Mouse (Mus musculus): ENCODE results near the gene Gm42791. TPM values are rescaled to one million over a fixed set of nuclear protein-coding genes. Genes with fewer than 3 reads are reported as not detected.

Gene Gm42791
- polyA plus RNA-seq (2012; rRNA removed) = not detected in 2 replicates

DNA sequence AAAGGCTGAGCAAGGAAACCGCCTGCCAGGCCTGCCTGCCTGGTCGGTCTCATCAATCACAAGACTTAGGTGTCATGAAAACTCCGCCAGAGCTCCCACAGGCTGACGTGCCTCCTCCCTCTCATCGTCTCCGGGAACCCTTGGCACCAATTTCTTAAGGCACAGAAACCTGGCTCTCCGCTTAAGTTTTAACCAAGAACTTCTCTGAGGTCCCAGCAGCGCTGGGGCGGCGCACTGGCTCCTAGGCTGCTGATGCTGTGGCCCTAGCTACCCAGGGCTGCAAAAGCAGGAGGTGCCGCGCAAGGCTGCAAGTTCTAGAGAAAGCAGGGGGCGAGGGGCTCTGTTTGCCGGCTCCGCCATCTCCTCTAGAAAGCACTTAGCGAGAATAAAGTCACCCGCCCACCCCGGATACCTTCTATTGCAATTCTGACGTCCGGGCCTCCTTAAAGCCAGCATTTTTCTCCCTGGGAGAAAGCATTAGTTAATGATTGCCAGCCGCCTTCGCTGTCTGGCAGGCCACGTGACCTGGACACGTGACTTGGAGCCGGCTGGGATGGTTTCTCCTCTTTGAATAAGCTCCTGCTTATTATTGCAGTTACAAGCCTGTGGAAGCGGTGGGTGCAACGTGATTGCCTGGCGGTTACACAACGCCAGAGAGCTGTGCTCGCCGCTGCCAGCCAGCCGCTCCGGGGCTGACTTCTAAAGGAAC is at the start of gene Gm42791:
Gm42791 (minus strand) TSS at position 442 of the 709 bp plus-strand sequence.
- TF ChIP-seq POLR2A (IDR thresholded peaks at IDR 0.05; ENCODE audit: borderline replicate concordance, extremely low read depth, low read depth, low read length) (peak; percentile 54; the same call in 1 of the 2 replicates), CTCF (IDR thresholded peaks at IDR 0.05; ENCODE audit: insufficient read depth, low read length) (no peak)
- DNase-seq = peak; percentile 94
- H3K4me3 ChIP-seq (replicated peaks; ENCODE audit: extremely low read depth, low read depth, low read length) = peak within 1 kb of the TSS; percentile 54
- H3K4me1 ChIP-seq (ENCODE audit: control insufficient read depth, insufficient read depth, low read length) = peaks cover 2% of the 10 kb centered on the region; the same call in 1 of the 2 replicates
- WGBS = 2% methylated on average over 33 of the region's 33 CpGs

DNA sequence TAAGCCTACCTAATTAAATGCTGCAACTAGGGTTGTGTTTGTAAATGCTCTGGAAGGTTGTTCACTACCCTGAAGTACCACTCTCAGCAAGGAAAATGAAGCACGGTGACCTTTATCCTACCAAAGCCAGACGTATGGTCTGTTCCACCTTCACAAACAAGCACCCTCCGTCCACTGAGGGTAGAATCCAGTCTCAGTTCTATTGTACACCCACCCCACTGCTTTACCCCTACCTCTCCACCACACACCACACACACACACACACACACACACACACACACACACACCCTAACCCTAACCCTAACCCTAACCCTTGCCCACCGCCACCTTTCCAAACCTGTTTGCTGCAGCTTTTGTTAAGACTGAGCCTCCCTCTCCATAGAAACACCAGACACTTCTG is 49.1 kb upstream of the Gm42791 start:
- TF ChIP-seq POLR2A (IDR thresholded peaks at IDR 0.05; ENCODE audit: borderline replicate concordance, extremely low read depth, low read depth, low read length) (no peak), CTCF (IDR thresholded peaks at IDR 0.05; ENCODE audit: insufficient read depth, low read length) (no peak)
- H3K4me1 ChIP-seq (ENCODE audit: control insufficient read depth, insufficient read depth, low read length) = no peaks in the 10 kb centered on the region; the same call in none of the 2 replicates
- no peak overlapping the region for H3K4me3 ChIP-seq (replicated peaks; ENCODE audit: extremely low read depth, low read depth, low read length)
- DNase-seq = no peak
- 82% methylated on average over 4 of the region's 4 CpGs for WGBS

DNA sequence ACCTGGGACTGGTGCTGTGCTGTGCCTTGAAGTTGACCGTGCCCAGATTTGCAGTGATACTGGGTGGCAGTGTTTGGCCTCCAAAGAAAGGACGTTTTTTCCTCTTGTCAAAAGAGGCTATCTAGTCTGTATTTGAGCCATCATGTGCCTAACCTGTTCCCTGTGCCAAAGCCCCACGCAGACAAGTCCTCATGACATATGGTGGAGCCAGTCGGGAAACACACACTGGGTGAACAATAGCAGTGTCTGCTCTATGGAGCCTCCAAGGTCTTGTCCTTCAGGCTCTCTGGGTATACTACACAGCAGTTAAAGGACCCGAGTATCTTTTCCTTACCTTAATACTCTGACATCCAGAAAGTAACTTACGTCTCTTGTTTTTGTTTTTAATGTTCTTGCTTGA is 48.3 kb upstream of the Gm42791 start:
- no peak for TF ChIP-seq CTCF (IDR thresholded peaks at IDR 0.05; ENCODE audit: insufficient read depth, low read length)
- DNase-seq = no peak
- no peaks in the 10 kb centered on the region; the same call in none of the 2 replicates for H3K4me1 ChIP-seq (ENCODE audit: control insufficient read depth, insufficient read depth, low read length)
- H3K4me3 ChIP-seq (replicated peaks; ENCODE audit: extremely low read depth, low read depth, low read length) = no peak overlapping the region
- 85% methylated on average over 6 of the region's 6 CpGs for WGBS

DNA sequence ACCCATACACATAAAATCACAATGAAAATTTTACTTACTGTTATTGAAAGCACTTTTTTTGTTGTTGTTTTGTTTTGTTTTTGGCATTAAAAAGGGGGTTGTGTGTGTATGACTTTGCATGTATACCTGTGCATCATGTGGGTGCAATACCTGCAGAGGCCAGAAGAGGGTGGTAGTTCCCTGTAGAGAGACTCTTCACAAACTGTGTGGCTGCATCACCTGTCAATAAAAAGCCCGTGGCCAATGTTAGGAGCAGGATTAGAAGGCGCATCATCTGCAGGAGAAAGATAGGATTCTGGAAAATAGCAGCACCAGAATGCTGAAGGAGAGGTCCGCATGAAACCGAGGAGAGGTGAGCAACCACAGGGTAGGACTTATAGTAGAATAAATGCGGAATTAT is 44.9 kb upstream of the Gm42791 start:
- peak; percentile 19 for DNase-seq
- Histone ChIP-seq H3K4me3 (replicated peaks; ENCODE audit: extremely low read depth, low read depth, low read length) (no peak overlapping the region), H3K4me1 (ENCODE audit: control insufficient read depth, insufficient read depth, low read length) (no peaks in the 10 kb centered on the region)
- no peak for TF ChIP-seq POLR2A (IDR thresholded peaks at IDR 0.05; ENCODE audit: borderline replicate concordance, extremely low read depth, low read depth, low read length)
- TF ChIP-seq CTCF (IDR thresholded peaks at IDR 0.05; ENCODE audit: insufficient read depth, low read length) = no peak; the same call in 1 of the 2 replicates
- 81% methylated on average over 5 of the region's 5 CpGs for WGBS

DNA sequence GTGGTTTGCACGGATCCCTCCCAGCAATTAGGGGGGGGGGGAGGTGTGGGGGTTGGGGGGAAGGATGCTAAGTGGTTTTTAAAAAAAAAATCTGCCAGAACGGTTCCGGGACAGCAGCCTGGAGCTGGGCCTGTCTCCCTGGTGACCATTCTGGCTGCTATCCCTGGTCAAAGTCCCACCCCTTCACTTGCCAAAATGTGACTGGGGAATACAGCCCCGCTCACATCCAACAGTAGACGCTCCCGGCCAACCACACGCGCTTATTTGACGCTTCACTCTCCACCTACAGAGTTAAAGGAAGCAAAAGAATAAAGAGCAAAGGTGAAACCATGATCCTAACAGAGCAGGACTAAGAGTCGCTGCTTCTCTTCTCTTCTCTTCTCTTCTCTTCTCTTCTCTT is 42.8 kb upstream of the Gm42791 start:
- no peak for DNase-seq
- TF ChIP-seq CTCF (IDR thresholded peaks at IDR 0.05; ENCODE audit: insufficient read depth, low read length) (no peak), POLR2A (IDR thresholded peaks at IDR 0.05; ENCODE audit: borderline replicate concordance, extremely low read depth, low read depth, low read length) (no peak)
- Histone ChIP-seq H3K4me3 (replicated peaks; ENCODE audit: extremely low read depth, low read depth, low read length) (no peak overlapping the region), H3K4me1 (ENCODE audit: control insufficient read depth, insufficient read depth, low read length) (no peaks in the 10 kb centered on the region)
- WGBS = 32% methylated on average over 10 of the region's 10 CpGs

DNA sequence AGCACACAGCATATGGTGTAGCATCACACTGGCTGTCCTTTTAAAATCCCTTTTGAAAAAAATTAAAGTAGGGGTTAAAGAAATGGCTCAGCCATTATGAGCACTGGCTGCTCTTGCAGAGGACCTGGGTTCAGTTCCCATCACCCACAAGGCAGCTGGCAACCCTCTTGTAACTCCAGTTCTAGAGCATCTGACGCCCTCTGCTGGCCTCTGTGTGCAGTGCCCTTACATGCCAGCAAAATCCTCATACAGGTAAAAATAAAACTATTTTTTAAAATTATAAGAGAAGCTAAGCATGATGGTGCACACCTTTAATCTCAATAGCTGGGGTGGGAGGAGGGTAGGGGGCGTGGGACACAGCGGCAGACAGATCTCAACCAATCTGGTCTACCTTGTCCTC is 42.0 kb upstream of the Gm42791 start:
- Histone ChIP-seq H3K4me3 (replicated peaks; ENCODE audit: extremely low read depth, low read depth, low read length) (no peak overlapping the region), H3K4me1 (ENCODE audit: control insufficient read depth, insufficient read depth, low read length) (no peaks in the 10 kb centered on the region)
- no peak for TF ChIP-seq CTCF (IDR thresholded peaks at IDR 0.05; ENCODE audit: insufficient read depth, low read length)
- TF ChIP-seq POLR2A (IDR thresholded peaks at IDR 0.05; ENCODE audit: borderline replicate concordance, extremely low read depth, low read depth, low read length) = no peak
- DNase-seq = no peak
- 98% methylated on average over 3 of the region's 3 CpGs for WGBS

DNA sequence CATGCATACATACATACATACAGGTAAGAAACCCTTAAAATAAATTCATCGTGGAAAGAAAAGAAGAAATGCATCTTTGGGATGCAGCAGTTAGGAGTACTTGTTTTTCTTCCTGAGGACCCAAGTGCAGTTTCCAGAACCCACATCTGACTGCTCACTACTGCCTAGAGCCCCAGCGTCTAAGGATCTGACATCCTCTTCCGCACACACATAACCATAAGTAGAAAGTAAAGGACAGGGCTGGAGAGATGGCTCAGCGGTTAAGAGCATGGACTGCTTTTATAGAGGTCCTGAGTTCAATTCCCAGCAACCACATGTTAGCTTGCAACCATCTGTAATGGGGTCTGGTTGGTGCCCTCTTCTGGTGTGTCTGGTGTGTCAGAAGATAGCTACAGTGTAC is 37.5 kb upstream of the Gm42791 start:
- WGBS = 95% methylated on average over 4 of the region's 4 CpGs

DNA sequence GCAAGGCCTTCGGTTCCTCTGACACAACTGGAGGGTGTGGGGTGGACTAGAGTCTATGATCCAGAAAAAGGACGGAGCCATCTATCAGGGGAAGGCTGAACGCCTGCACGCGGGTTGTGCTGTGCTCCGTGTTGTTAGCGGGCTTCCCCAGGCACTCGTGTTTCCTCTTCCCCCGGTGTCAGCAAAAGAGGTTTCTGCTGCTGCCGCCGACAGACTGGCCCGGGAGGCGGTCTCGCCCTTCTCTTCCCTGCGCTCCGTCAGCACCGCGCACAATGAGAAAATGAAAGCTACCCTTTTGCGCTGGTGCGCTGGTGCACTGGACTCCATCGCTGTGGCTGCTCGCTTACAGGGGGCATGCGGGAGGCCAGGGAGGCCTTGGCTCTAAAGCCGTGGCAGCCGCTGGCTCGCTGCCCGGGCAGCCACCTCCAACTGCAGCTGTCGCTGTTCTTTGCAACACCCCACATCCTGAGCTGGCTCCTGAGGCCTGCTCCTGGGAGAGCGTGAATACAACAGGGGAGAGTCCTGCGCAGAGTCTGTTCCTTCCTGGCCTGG is 36.3 kb upstream of the Gm42791 start:
- peak; percentile 63 for DNase-seq
- H3K4me3 ChIP-seq (replicated peaks; ENCODE audit: extremely low read depth, low read depth, low read length) = peak overlapping the region; percentile 65
- H3K4me1 ChIP-seq (ENCODE audit: control insufficient read depth, insufficient read depth, low read length) = no peaks in the 10 kb centered on the region; the same call in 1 of the 2 replicates
- TF ChIP-seq POLR2A (IDR thresholded peaks at IDR 0.05; ENCODE audit: borderline replicate concordance, extremely low read depth, low read depth, low read length) = peak; percentile 74; the same call in 1 of the 2 replicates
- TF ChIP-seq CTCF (IDR thresholded peaks at IDR 0.05; ENCODE audit: insufficient read depth, low read length) = no peak
- under 1% methylated on average over 30 of the region's 30 CpGs for WGBS

More for the DNA sequence above, 37.5 kb upstream of the Gm42791 start:
- no peaks in the 10 kb centered on the region; the same call in 1 of the 2 replicates for H3K4me1 ChIP-seq (ENCODE audit: control insufficient read depth, insufficient read depth, low read length)
- H3K4me3 ChIP-seq (replicated peaks; ENCODE audit: extremely low read depth, low read depth, low read length) = no peak overlapping the region
- no peak for DNase-seq
- TF ChIP-seq CTCF (IDR thresholded peaks at IDR 0.05; ENCODE audit: insufficient read depth, low read length) (no peak), POLR2A (IDR thresholded peaks at IDR 0.05; ENCODE audit: borderline replicate concordance, extremely low read depth, low read depth, low read length) (no peak)

DNA sequence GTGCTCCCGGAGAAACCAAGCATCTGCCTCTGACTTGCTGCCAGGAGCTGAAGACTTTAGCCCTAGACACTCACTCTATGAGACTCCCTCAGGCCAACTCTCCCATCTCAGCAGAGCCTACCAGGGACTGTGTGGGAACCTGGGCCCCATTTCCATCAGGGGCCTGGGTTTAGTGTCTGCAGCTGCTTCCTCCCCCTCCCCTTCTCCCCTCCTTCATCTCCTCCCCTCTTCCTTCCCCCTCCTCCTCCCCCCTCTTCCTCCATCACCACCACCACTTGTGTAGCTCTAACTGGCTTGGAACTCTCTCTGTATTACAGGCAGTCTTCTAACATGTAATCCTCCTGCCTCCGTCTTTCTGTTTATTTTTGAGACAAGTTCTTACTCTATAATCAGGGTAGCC is 35.2 kb upstream of the Gm42791 start:
- TF ChIP-seq CTCF (IDR thresholded peaks at IDR 0.05; ENCODE audit: insufficient read depth, low read length) (no peak), POLR2A (IDR thresholded peaks at IDR 0.05; ENCODE audit: borderline replicate concordance, extremely low read depth, low read depth, low read length) (no peak)
- no peak overlapping the region for H3K4me3 ChIP-seq (replicated peaks; ENCODE audit: extremely low read depth, low read depth, low read length)
- no peaks in the 10 kb centered on the region; the same call in 1 of the 2 replicates for H3K4me1 ChIP-seq (ENCODE audit: control insufficient read depth, insufficient read depth, low read length)
- no peak for DNase-seq
- WGBS = 73% methylated on average over 2 of the region's 2 CpGs

DNA sequence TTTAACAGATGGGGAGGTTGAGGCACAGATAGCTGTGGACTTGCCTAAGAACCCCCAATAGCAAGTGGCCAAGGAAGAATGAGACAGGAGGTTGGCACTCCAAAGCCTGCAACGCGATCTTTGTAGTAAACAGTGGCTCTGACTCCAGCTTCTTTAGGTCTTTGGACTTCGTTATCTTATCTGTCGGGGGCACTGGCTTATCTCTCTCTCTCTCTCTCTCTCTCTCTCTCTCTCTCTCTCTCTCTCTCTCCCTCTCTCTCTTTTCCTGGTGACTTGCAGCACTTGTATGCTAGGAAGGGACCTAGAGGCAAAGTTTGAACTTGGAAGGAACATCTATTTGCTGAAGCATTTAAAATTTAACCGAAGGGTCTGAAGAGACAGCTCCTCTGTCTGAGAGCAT is 33.4 kb upstream of the Gm42791 start:
- no peak for TF ChIP-seq POLR2A (IDR thresholded peaks at IDR 0.05; ENCODE audit: borderline replicate concordance, extremely low read depth, low read depth, low read length)
- TF ChIP-seq CTCF (IDR thresholded peaks at IDR 0.05; ENCODE audit: insufficient read depth, low read length) = no peak
- Histone ChIP-seq H3K4me1 (ENCODE audit: control insufficient read depth, insufficient read depth, low read length) (no peaks in the 10 kb centered on the region; the same call in 1 of the 2 replicates), H3K4me3 (replicated peaks; ENCODE audit: extremely low read depth, low read depth, low read length) (no peak overlapping the region)
- DNase-seq = no peak
- WGBS = 69% methylated on average over 5 of the region's 5 CpGs

Data from lung, adult 2 months (tissue).